Mouse (Mus musculus) embryonic facial prominence, embryonic 14.5 days (tissue): ENCODE results near the gene Frs3. TPM values are rescaled to one million over a fixed set of nuclear protein-coding genes. Genes with fewer than 3 reads are reported as not detected.
A peak's percentile ranks its signal among the peaks of the same experiment; 100 is the strongest.

Experiments used
- ATAC-seq: fragments of 200-750 bp; cut with Nextera tagmentation; 2 replicates; pipeline ENCODE4 v1.8.0; 2017; ENCODE audit warnings: low read depth, moderate number of reproducible peaks, moderate TSS enrichment
- DNase-seq: peaks from one replicate; pipeline ENCODE4 v3.0.0-alpha.2; 2015; ENCODE audit warnings: low spot score
- H3K27ac ChIP-seq: fragments of 300-500 bp; sonication (generic); replicated peaks from 2 replicates; pipeline ENCODE4 v1.5.1; 2014; ENCODE audit warnings: low read depth, mild to moderate bottlenecking, low read length, moderate library complexity
- H3K27me3 ChIP-seq: fragments of 300-500 bp; sonication (generic); replicated peaks from 2 replicates; pipeline ENCODE4 v1.6.1; 2014; ENCODE audit warnings: low read length; ENCODE audit not compliant: control insufficient read depth, insufficient read depth
- H3K36me3 ChIP-seq: fragments of 300-500 bp; sonication (generic); 2 replicates; pipeline ENCODE4 v1.6.1; 2014; ENCODE audit warnings: low read length, mixed read lengths; ENCODE audit not compliant: control insufficient read depth, insufficient read depth
- H3K4me1 ChIP-seq: fragments of 300-500 bp; sonication (generic); 2 replicates; pipeline ENCODE4 v1.6.1; 2014; ENCODE audit warnings: antibody characterized with exemption, low read length; ENCODE audit not compliant: control insufficient read depth, insufficient read depth
- H3K4me2 ChIP-seq: fragments of 300-500 bp; sonication (generic); 2 replicates; pipeline ENCODE4 v1.6.1; 2014; ENCODE audit warnings: low read depth, mild to moderate bottlenecking, low read length, moderate library complexity, mixed read lengths
- H3K4me3 ChIP-seq: fragments of 300-500 bp; sonication (generic); 2 replicates; pipeline ENCODE4 v1.5.1; 2014; ENCODE audit warnings: low read depth, mild to moderate bottlenecking, low read length
- H3K9ac ChIP-seq: fragments of 300-500 bp; sonication (generic); 2 replicates; pipeline ENCODE4 v1.6.1; 2014; ENCODE audit warnings: low read depth, mild to moderate bottlenecking, low read length, moderate library complexity, mixed read lengths
- H3K9me3 ChIP-seq: fragments of 300-500 bp; sonication (generic); 2 replicates; pipeline ENCODE4 v1.6.1; 2016; ENCODE audit warnings: low read length; ENCODE audit not compliant: control insufficient read depth
- whole genome bisulfite sequencing: fragments of 180-500 bp; shearing (Covaris S2); extraction: QIAGEN DNeasy Blood & Tissue Kit; methylation state at CpG from one replicate; pipeline ENCODE4 v1.1.7; 2014; 5-methylcytosine and 5-hydroxymethylcytosine counted together
- polyA plus RNA-seq: library from polyadenylated mRNA; unstranded; fragments of >200 nt; fragmentation: Nextera tagmentation; extraction: Ambion mirVana; gene quantifications from 2 replicates; pipeline ENCODE4 v1.2.1, GENCODE M21; 2014

Gene Frs3
- polyA plus RNA-seq, 1 experiment from 2014 or later: 4.0 TPM

GRCm38 (mm10) chr17:47742991-47743734 is 54.3 kb downstream of the Frs3 start:
- Histone ChIP-seq H3K27me3 (peaks cover 11% of the 10 kb centered on the region; the same call in 1 of the 2 replicates), H3K9me3 (peaks cover 6% of the 10 kb centered on the region), H3K36me3 (no peaks in the 10 kb centered on the region), H3K9ac (no peak overlapping the region), H3K4me1 (0 out of 2 replicates have a peak, but pooled peaks cover 13% of the 10 kb centered on the region), H3K4me2 (no peak overlapping the region), H3K4me3 (no peak overlapping the region), H3K27ac (no peak overlapping the region)
- ATAC-seq (no peak), DNase-seq (no peak)
- WGBS: 34% methylated on average over 16 of the region's 16 CpGs

DNA sequence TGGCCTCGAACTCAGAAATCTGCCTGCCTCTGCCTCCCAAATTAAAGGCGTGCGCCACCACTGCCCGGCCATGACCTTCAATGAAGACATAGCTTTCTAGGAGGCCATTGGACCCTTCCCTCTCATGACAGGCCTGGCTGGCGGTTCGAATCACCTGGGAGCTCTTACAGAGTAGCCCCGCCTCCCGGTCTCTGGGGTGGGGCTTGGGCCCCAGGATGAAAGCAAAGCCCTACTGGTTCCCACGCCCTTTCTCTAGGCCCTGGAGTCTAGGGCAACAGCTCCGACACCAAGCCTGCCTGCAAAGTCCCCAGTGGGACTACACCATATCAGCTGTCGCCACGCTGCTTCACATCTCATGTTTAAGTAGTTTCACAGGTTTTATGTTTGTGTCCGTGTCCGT is 55.3 kb downstream of the Frs3 start:
- H3K27ac ChIP-seq: no peak overlapping the region
- H3K27me3 ChIP-seq: 0 out of 2 replicates have a peak, but pooled peaks cover 4% of the 10 kb centered on the region
- peaks cover 10% of the 10 kb centered on the region; the same call in 1 of the 2 replicates for H3K4me1 ChIP-seq
- 92% methylated on average over 14 of the region's 14 CpGs for WGBS
- H3K4me2 ChIP-seq: no peak overlapping the region
- no peak for ATAC-seq
- no peak overlapping the region for H3K4me3 ChIP-seq
- H3K36me3 ChIP-seq: no peaks in the 10 kb centered on the region
- peaks cover 6% of the 10 kb centered on the region for H3K9me3 ChIP-seq
- H3K9ac ChIP-seq: no peak overlapping the region
- DNase-seq: no peak

DNA sequence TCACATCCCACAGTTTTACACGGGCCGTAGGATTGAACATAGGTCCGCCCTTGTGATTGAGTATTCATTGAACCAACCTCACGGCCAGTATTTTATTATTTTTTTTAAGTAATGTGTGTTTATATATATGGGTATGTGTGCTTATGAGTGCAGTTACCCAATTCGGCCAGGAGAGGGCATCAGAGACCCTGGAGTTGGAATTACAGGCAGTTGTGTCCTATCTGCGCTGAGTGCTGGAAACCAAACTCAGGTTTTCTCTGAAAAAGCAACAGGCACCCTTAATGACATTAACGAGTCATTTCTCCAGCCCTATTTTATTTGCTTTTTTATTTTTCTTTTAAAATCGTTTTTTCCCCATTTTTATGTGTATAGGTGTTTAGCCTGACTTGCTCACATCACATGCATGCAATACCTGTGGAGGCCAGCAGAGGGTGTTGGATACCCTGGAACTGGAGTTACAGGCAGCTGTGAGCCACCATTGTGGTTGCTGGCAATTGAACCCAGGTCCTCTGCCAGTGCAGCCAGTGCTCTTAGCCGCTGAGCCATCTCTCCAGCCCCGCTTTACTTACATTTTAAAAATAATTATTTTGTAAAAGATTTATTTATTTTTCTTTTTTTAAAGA is 56.0 kb downstream of the Frs3 start:
- H3K36me3 ChIP-seq: no peaks in the 10 kb centered on the region
- H3K9me3 ChIP-seq: peaks cover 6% of the 10 kb centered on the region
- H3K4me3 ChIP-seq: no peak overlapping the region
- WGBS: 89% methylated on average over 10 of the region's 10 CpGs
- H3K4me1 ChIP-seq: peaks cover 6% of the 10 kb centered on the region; the same call in 1 of the 2 replicates
- no peak overlapping the region for H3K9ac ChIP-seq
- 0 out of 2 replicates have a peak, but pooled peaks cover 4% of the 10 kb centered on the region for H3K27me3 ChIP-seq
- no peak for ATAC-seq
- DNase-seq: no peak
- H3K4me2 ChIP-seq: no peak overlapping the region
- H3K27ac ChIP-seq: no peak overlapping the region

DNA sequence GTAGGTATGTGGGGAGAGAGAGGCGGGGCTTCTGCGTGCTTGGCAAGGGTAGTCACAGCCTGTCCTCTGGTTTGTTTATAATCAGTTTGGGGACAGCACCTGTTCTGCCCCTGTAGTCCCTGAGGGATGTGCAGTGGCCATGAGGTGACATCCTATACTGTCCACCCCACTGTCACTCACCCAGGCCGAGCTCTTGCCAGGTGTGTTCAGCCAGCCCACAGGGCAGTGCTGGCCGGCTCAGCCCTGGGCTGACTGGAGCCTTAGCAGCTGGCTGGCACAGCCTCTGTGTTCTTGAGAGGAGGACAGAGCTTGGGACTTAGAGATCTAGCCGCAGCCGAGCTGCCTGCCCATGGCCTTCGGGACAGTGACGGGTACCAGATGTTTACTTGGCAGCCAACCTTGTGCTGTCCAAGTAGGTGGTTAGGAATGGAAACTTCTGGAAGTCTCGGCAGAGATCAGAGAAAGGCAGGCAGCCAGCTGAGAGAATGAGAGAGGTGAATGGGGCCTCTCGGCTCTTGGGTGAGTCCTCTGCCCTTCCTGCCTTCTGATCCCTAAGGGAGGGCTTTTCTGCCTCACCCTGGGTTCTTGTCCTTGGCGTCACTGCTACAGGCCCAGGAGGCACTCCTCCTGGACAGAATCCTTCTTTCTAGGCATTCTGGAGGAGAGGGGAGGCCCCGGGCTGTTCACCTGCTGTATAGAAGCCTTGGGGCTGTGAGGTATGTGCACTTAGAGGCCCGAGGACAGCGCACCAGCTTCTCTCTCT is 60.1 kb downstream of the Frs3 start:
- no peak overlapping the region; the same call in 1 of the 2 replicates for H3K27ac ChIP-seq

DNA sequence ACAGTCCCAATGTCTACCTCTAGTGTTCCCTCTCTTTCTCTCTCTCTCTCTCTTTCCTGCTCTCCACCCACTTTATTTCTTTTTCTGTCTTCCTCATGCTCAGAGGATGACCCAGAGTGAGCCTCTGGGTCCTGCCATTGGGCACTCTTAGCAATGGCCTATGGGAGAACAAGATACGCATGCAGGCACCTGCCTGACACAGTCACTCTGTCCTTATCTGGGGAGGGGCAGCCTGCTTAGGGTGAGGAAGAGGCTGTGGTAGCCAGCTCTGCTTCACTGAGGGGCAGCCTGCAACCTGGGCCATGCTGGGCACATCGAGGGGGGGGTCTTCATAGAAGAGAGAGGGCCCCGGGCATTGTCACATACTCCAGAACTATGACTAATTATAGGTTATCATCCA is 60.8 kb downstream of the Frs3 start:
- Histone ChIP-seq H3K4me2 (no peak overlapping the region), H3K9ac (no peak overlapping the region), H3K4me3 (no peak overlapping the region), H3K4me1 (peaks cover 6% of the 10 kb centered on the region; the same call in 1 of the 2 replicates), H3K36me3 (no peaks in the 10 kb centered on the region), H3K9me3 (peaks cover 5% of the 10 kb centered on the region), H3K27me3 (no peaks in the 10 kb centered on the region), H3K27ac (no peak overlapping the region)
- DNase-seq: no peak
- no peak for ATAC-seq
- WGBS: 69% methylated on average over 3 of the region's 3 CpGs

More for the DNA sequence above, 60.1 kb downstream of the Frs3 start:
- no peaks in the 10 kb centered on the region for H3K36me3 ChIP-seq
- WGBS: 53% methylated on average over 14 of the region's 14 CpGs
- H3K4me3 ChIP-seq: no peak overlapping the region
- ATAC-seq: peak; percentile 35; the same call in 1 of the 2 replicates
- DNase-seq: no peak
- H3K9ac ChIP-seq: peak overlapping the region; percentile 25; the same call in 1 of the 2 replicates
- H3K9me3 ChIP-seq: peaks cover 6% of the 10 kb centered on the region
- H3K4me2 ChIP-seq: no peak overlapping the region
- H3K4me1 ChIP-seq: peaks cover 6% of the 10 kb centered on the region; the same call in 1 of the 2 replicates
- no peaks in the 10 kb centered on the region for H3K27me3 ChIP-seq

DNA sequence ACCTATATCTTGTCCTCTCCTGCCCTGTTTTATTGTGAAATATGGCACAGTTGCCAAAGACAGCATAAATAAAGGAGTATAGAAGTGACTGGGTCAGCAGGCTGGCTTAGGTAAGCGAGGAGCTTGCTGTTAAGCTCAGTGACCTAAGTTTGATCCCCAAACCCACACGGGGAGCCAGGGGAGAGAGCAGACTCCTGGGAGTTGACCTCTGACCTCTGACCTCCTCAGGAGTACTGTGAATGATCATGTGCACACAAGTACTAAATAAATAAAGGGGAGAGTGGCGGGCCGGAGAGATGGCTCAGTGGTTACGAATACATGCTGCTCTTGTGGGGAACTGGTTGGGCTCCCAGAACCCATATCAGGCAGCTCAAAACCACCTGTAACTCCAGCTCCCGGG is 61.3 kb downstream of the Frs3 start:
- 53% methylated on average over 6 of the region's 6 CpGs for WGBS
- DNase-seq: no peak
- Histone ChIP-seq H3K4me2 (no peak overlapping the region), H3K4me1 (peaks cover 6% of the 10 kb centered on the region; the same call in 1 of the 2 replicates), H3K27me3 (no peaks in the 10 kb centered on the region), H3K9ac (no peak overlapping the region), H3K36me3 (no peaks in the 10 kb centered on the region), H3K9me3 (peaks cover under 1% of the 10 kb centered on the region; the same call in 1 of the 2 replicates), H3K27ac (no peak overlapping the region), H3K4me3 (no peak overlapping the region)
- no peak for ATAC-seq

GRCm38 (mm10) chr17:47751811-47752210 is 63.0 kb downstream of the Frs3 start:
- no peak overlapping the region for H3K4me2 ChIP-seq
- no peaks in the 10 kb centered on the region for H3K9me3 ChIP-seq
- H3K27ac ChIP-seq: no peak overlapping the region
- WGBS: 69% methylated on average over 5 of the region's 5 CpGs
- peaks cover 6% of the 10 kb centered on the region; the same call in 1 of the 2 replicates for H3K4me1 ChIP-seq
- H3K9ac ChIP-seq: no peak overlapping the region
- no peak overlapping the region for H3K4me3 ChIP-seq
- H3K27me3 ChIP-seq: no peaks in the 10 kb centered on the region
- H3K36me3 ChIP-seq: no peaks in the 10 kb centered on the region
- DNase-seq (no peak), ATAC-seq (no peak)

DNA sequence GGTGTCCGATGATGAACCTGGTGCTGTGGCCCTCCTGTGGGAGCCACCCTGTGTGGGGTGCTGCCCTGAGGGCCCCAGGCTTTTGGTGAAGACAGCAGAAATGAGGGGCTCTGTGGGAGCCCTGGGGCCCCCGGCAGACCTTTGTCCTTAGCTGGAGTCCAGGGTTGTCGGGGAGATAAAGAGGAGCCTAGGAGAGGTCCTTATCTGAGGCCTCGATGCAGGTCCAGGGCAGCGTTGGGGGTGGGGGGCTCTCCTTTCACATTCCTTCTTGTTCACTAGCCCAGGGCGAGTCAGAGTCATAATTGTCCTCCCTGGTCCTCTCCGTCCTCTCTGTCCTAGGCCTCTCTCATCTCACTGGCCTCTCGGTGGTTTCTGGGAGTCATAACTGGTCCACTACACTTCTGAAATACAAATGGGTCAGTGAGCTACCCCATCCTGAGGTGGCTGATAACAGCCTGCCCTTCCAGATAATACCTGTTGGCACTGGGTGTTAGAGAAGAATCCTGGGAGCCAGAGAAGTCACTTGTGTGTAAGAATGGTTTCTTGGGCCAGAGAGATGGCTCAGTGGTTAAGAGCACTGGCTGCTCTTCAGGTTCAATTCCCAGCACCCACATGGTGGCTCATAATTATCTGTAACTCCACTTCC is 64.4 kb downstream of the Frs3 start:
- no peaks in the 10 kb centered on the region for H3K9me3 ChIP-seq
- H3K27ac ChIP-seq: no peak overlapping the region
- H3K27me3 ChIP-seq: no peaks in the 10 kb centered on the region
- no peak overlapping the region; the same call in 1 of the 2 replicates for H3K9ac ChIP-seq
- no peaks in the 10 kb centered on the region for H3K36me3 ChIP-seq
- ATAC-seq: no peak
- DNase-seq: no peak
- peaks cover 6% of the 10 kb centered on the region; the same call in 1 of the 2 replicates for H3K4me1 ChIP-seq
- H3K4me2 ChIP-seq: no peak overlapping the region
- no peak overlapping the region for H3K4me3 ChIP-seq
- WGBS: 88% methylated on average over 7 of the region's 8 CpGs
